ENCODE assay signal across 9 mouse cellular contexts in the genomic region with DNA sequence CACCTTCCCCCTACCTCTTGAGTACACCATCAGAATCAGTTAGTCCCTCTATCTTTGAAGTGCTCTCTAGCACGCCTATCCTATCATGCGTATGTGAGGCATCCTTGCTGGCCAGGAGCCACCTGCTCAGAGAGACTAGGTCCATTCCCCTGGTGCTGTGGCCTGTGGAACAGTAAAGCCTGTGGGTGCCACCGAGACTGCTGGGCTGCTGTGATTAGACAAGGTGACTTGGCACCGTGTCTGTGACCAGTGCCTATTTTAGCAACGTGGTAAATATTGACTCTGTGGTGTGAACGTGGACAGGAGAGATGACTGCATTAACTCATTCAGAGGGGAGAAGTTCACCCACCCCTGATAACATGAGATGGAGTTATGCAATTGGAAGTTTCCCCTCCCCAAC. TPM values are rescaled to one million over a fixed set of nuclear protein-coding genes. Genes with fewer than 3 reads are reported as not detected.
DNase-seq lines count a peak whose midpoint lies in the region; ATAC-seq and TF ChIP-seq lines count a peak whose summit lies in the region.
"Had no signal": no experiment of that assay in that cellular context is flagged by ENCODE, and none has a peak within 500 bp of the region (broad histone marks: within the 10 kb centered on the region; RNA-seq: fewer than 3 reads in every experiment).

No protein-coding gene starts in this region.

- H3K27ac ChIP-seq in heart, embryonic 14.5 days (replicated peaks in 1 of 2; ENCODE audit: control insufficient read depth in 1 of 2, insufficient read depth in 1 of 2, low read depth in 2 of 2, low read length in 2 of 2), result no peak overlapping the region; a peak in 1 of 4 replicates
- H3K27ac ChIP-seq in left cerebral cortex, adult 2 months, result no peak overlapping the region

- peaks cover 23 to 25% of the 10 kb centered on the region in 2 experiments for H3K4me1 ChIP-seq in heart, embryonic 14.5 days (ENCODE audit: control insufficient read depth in 2 of 2, insufficient read depth in 2 of 2, low read length in 2 of 2)

- WGBS in heart, embryonic 14.5 days, result 16% methylated on average over 6 of the region's 6 CpGs

- H3K4me3 ChIP-seq in heart, embryonic 14.5 days (ENCODE audit: control insufficient read depth in 1 of 2, insufficient read depth in 1 of 2, low read depth in 1 of 2, low read length in 2 of 2), result no peak overlapping the region
- no peak overlapping the region for H3K4me3 ChIP-seq in left cerebral cortex, adult 2 months

- H3K27me3 ChIP-seq in heart, embryonic 14.5 days (ENCODE audit: control insufficient read depth, insufficient read depth, low read length), result no peaks in the 10 kb centered on the region

- H3K36me3 ChIP-seq in heart, embryonic 14.5 days (ENCODE audit: control insufficient read depth, insufficient read depth, low read length), result no peaks in the 10 kb centered on the region

- DNase-seq in gastrocnemius, postnatal 25 days, result peak; percentile 31
- DNase-seq in gastrocnemius, postnatal 10 days, result no peak
- peak; percentile 78 to 84 for DNase-seq in lung, adult 18-20 months
- DNase-seq in spleen, postnatal 4 days (ENCODE audit: low spot score in 2 of 2), result peak; percentile 75 to 77
- no peak for DNase-seq in left cerebral cortex, adult 2 months (ENCODE audit: extremely low spot score in 1 of 2, low spot score in 2 of 2)
- no peak for DNase-seq in ovary, postnatal 14 days (ENCODE audit: low spot score)
- no peak for DNase-seq in layer of hippocampus, adult 11-12 months (ENCODE audit: low spot score)
- DNase-seq: embryo, embryonic 11 days had no signal

- no peaks in the 10 kb centered on the region for H3K9me3 ChIP-seq in heart, embryonic 14.5 days (ENCODE audit: control insufficient read depth, low read length)

- intact Hi-C loops in left cerebral cortex, adult 2 months (cut with DNase I), result no loop called here

- TF ChIP-seq CTCF in left cerebral cortex, adult 2 months (IDR thresholded peaks at IDR 0.05), result no peak

- H3K4me2 ChIP-seq in heart, embryonic 14.5 days (ENCODE audit: low read length), result no peak overlapping the region

- no peak overlapping the region for H3K9ac ChIP-seq in heart, embryonic 14.5 days (ENCODE audit: low read length)

- 0 out of 2 replicates have a peak, but pooled peaks have one; percentile 28 for ATAC-seq in heart, embryonic 14.5 days (ENCODE audit: insufficient number of reproducible peaks, insufficient read depth, low FRiP score, low read depth)

RNA-seq across cellular contexts. Expression of a gene that starts 21.8 kb away (rescaled TPM):
- total RNA-seq in gastrocnemius, postnatal 25 days (2021), result 10 to 100 TPM; 25.7 to 27.9 TPM
- total RNA-seq in gastrocnemius, postnatal 10 days (2021), result 10 to 100 TPM; 15.5 to 19.1 TPM
- 4.8 and 5.7 TPM in 2 replicates for polyA plus RNA-seq in heart, embryonic 14.5 days (2014; fragmentation: Nextera tagmentation; extraction: Ambion mirVana)
- 1 to 10 TPM; 2.6 to 2.8 TPM for total RNA-seq in left cerebral cortex, adult 2 months (2021)

RNA-seq across cellular contexts. Expression of a gene that starts 53.4 kb away (rescaled TPM):
- total RNA-seq in gastrocnemius, postnatal 25 days (2021), result 10 to 100 TPM; 42.1 to 47.7 TPM
- 10 to 100 TPM; 39.6 to 46.0 TPM for total RNA-seq in gastrocnemius, postnatal 10 days (2021)
- 163 and 172 TPM in 2 replicates for polyA plus RNA-seq in heart, embryonic 14.5 days (2014; fragmentation: Nextera tagmentation; extraction: Ambion mirVana)
- total RNA-seq in left cerebral cortex, adult 2 months (2021), result 10 to 100 TPM; 27.6 to 28.7 TPM

RNA-seq across cellular contexts. Expression of a gene that starts 53.4 kb away (rescaled TPM):
- 10 to 100 TPM; 14.0 to 16.7 TPM for total RNA-seq in gastrocnemius, postnatal 25 days (2021)
- total RNA-seq in gastrocnemius, postnatal 10 days (2021), result 10 to 100 TPM; 36.4 to 42.5 TPM
- 63.8 and 65.1 TPM in 2 replicates for polyA plus RNA-seq in heart, embryonic 14.5 days (2014; fragmentation: Nextera tagmentation; extraction: Ambion mirVana)
- 10 to 100 TPM; 71.8 to 74.8 TPM for total RNA-seq in left cerebral cortex, adult 2 months (2021)

Comparison
In these comparisons a context has a peak if more than half of its experiments do, and no peak if none do; other contexts are left out.
1. DNase-seq: peak in gastrocnemius, postnatal 25 days (single experiment), lung, adult 18-20 months (2 of 2) and spleen, postnatal 4 days (2 of 2); none in gastrocnemius, postnatal 10 days (single experiment), left cerebral cortex, adult 2 months (0 of 2), ovary, postnatal 14 days (single experiment) and layer of hippocampus, adult 11-12 months (single experiment).
2. RNA of a gene that starts 21.8 kb away (total RNA-seq): 25.7 to 27.9 TPM in gastrocnemius, postnatal 25 days and 15.5 to 19.1 TPM in gastrocnemius, postnatal 10 days; 2.6 to 2.8 TPM in left cerebral cortex, adult 2 months; every median in the first group is over 4 times any median in the second.